In genomic region chr9:41156006-41156719, GRCm38 (mm10) we compare ENCODE assay signal across 8 mouse cellular contexts. TPM values are rescaled to one million over a fixed set of nuclear protein-coding genes. Genes with fewer than 3 reads are reported as not detected.
A peak's percentile ranks its signal among the peaks of the same experiment; 100 is the strongest.
DNase-seq lines count a peak whose midpoint lies in the region; ATAC-seq and TF ChIP-seq lines count a peak whose summit lies in the region.

No protein-coding gene starts in this region.

- H3K36me3 ChIP-seq in liver, adult 2 months (ENCODE audit: control insufficient read depth, insufficient read depth, low read length): no peaks in the 10 kb centered on the region
- no peaks in the 10 kb centered on the region for H3K36me3 ChIP-seq in intestine, embryonic 15.5 days

- WGBS in liver, adult 2 months: 44% methylated on average over 20 of the region's 20 CpGs
- 26% methylated on average over 20 of the region's 20 CpGs for WGBS in intestine, embryonic 15.5 days
- 27% methylated on average over 20 of the region's 20 CpGs for WGBS in olfactory bulb, adult 2 months

- H3K27me3 ChIP-seq in liver, adult 2 months (ENCODE audit: control insufficient read depth, insufficient read depth, low read length): peaks cover 3% of the 10 kb centered on the region; the same call in 1 of the 2 replicates
- peaks cover 3% of the 10 kb centered on the region; the same call in 1 of the 2 replicates for H3K27me3 ChIP-seq in intestine, embryonic 15.5 days (replicated peaks)

- peaks cover 9% of the 10 kb centered on the region; the same call in 1 of the 2 replicates for H3K4me1 ChIP-seq in liver, adult 2 months (ENCODE audit: control insufficient read depth, insufficient read depth, low read length)
- H3K4me1 ChIP-seq in intestine, embryonic 15.5 days (replicated peaks): peaks cover 17% of the 10 kb centered on the region
- peaks cover 25% of the 10 kb centered on the region for H3K4me1 ChIP-seq in olfactory bulb, adult 2 months (ENCODE audit: control insufficient read depth, insufficient read depth, low read length)

- no peak; the same call in 1 of the 2 replicates for ATAC-seq in intestine, embryonic 15.5 days

- H3K4me3 ChIP-seq in liver, adult 2 months (ENCODE audit: insufficient read depth, low read depth, low read length): peak overlapping the region; percentile 93; the same call in 1 of the 2 replicates
- peak overlapping the region; percentile 81 for H3K4me3 ChIP-seq in intestine, embryonic 15.5 days (replicated peaks)
- H3K4me3 ChIP-seq in olfactory bulb, adult 2 months (ENCODE audit: insufficient read depth, low read depth, low read length): peak overlapping the region; percentile 53

- no peak overlapping the region for H3K27ac ChIP-seq in liver, adult 2 months (replicated peaks; ENCODE audit: insufficient read depth, low read depth, low read length)
- no peak overlapping the region for H3K27ac ChIP-seq in intestine, embryonic 15.5 days
- H3K27ac ChIP-seq in olfactory bulb, adult 2 months (ENCODE audit: insufficient read depth, low read depth, low read length): peak overlapping the region; percentile 1; the same call in 1 of the 2 replicates

- TF ChIP-seq CTCF in liver, adult 2 months (IDR thresholded peaks at IDR 0.05; ENCODE audit: low read depth, low read length): no peak
- TF ChIP-seq CTCF in olfactory bulb, adult 2 months (IDR thresholded peaks at IDR 0.05; ENCODE audit: insufficient read depth, low read depth, low read length): no peak

- H3K9ac ChIP-seq in liver, adult 2 months (ENCODE audit: low read depth, low read length): no peak overlapping the region
- peak overlapping the region; percentile 63; the same call in 1 of the 2 replicates for H3K9ac ChIP-seq in intestine, embryonic 15.5 days

- no peaks in the 10 kb centered on the region for H3K79me2 ChIP-seq in liver, adult 2 months (ENCODE audit: control insufficient read depth, insufficient read depth, low read length)

- no peak for TF ChIP-seq POLR2A in liver, adult 2 months (IDR thresholded peaks at IDR 0.05; ENCODE audit: extremely low read depth, insufficient read depth, low read length)
- no peak for TF ChIP-seq POLR2A in olfactory bulb, adult 2 months (IDR thresholded peaks at IDR 0.05; ENCODE audit: insufficient read depth, low read depth, low read length)

- peak overlapping the region; percentile 92 for H3K4me2 ChIP-seq in intestine, embryonic 15.5 days (replicated peaks)

- no peaks in the 10 kb centered on the region for H3K9me3 ChIP-seq in intestine, embryonic 15.5 days

- intact Hi-C loops in left cerebral cortex, postnatal 36 days (cut with DNase I): loop anchor here (10.0 kb wide), 1 partner anchor 111 kb away; no protein-coding TSS in a partner anchor

- no peak for DNase-seq in liver, adult 2 months (ENCODE audit: extremely low read depth, low read depth, low spot score)
- no peak for DNase-seq in liver
- DNase-seq in cerebellum, postnatal 25 days: peak; percentile 66 to 70
- DNase-seq in layer of hippocampus, adult 11-12 months (ENCODE audit: low spot score): no peak
- DNase-seq in left cerebral cortex, postnatal 36 days (ENCODE audit: low spot score in 2 of 2): no peak
- DNase-seq in ovary, adult 18-20 months (ENCODE audit: low spot score): no peak

RNA-seq across cellular contexts. Expression of gene Ubash3b, which starts 5.3 kb away (rescaled TPM):
- 0.65 and 0.87 TPM in 2 replicates for total RNA-seq in liver, adult 2 months (2014; rRNA removed)
- polyA plus RNA-seq in liver, adult 2 months (2012; rRNA removed): 0.51 and 0.76 TPM in 2 replicates
- polyA plus RNA-seq in intestine, embryonic 15.5 days (2015; fragmentation: Nextera tagmentation; extraction: Ambion mirVana): 3.8 and 4.6 TPM in 2 replicates
- polyA plus RNA-seq in olfactory bulb, adult 2 months (2012; ENCODE audit: insufficient read depth, insufficient read length, low replicate concordance, missing spikeins): not detected in 2 replicates
- 10 to 100 TPM; 22.5 to 22.6 TPM for total RNA-seq in left cerebral cortex, postnatal 36 days (2021)

Comparison
In these comparisons a context has a peak if more than half of its experiments do, and no peak if none do; other contexts are left out.
1. DNase-seq: peak in cerebellum, postnatal 25 days (2 of 2); none in liver, adult 2 months (single experiment), liver (single experiment), layer of hippocampus, adult 11-12 months (single experiment), left cerebral cortex, postnatal 36 days (0 of 2) and ovary, adult 18-20 months (single experiment).
2. Peak in every context shown above with its lines, with median percentiles within 50 percentile points of each other: H3K4me3 ChIP-seq.